Mouse (Mus musculus) limb, embryonic 14.5 days (tissue): Measurements from ENCODE around the gene E030018B13Rik. TPM values are rescaled to one million over a fixed set of nuclear protein-coding genes. Genes with fewer than 3 reads are reported as not detected.
A peak's percentile ranks its signal among the peaks of the same experiment; 100 is the strongest.

ENCODE experiments used
- ATAC-seq: fragments of 200-750 bp; cut with Nextera tagmentation; 2 replicates; pipeline ENCODE4 v1.8.0; 2017; ENCODE audit warnings: low read depth, moderate number of reproducible peaks, moderate TSS enrichment; ENCODE audit not compliant: low FRiP score
- DNase-seq: peaks from one replicate; pipeline ENCODE4 v3.0.0-alpha.2; 2015; ENCODE audit warnings: low spot score
- H3K27ac ChIP-seq: fragments of 300-500 bp; sonication (generic); replicated peaks from 2 replicates; pipeline ENCODE4 v1.5.1; 2014; ENCODE audit warnings: low read depth, mild to moderate bottlenecking, low read length, moderate library complexity, mixed read lengths
- H3K27me3 ChIP-seq: fragments of 300-500 bp; sonication (generic); 2 replicates; pipeline ENCODE4 v1.6.1; 2014; ENCODE audit warnings: low read length, mixed read lengths; ENCODE audit not compliant: control insufficient read depth, insufficient read depth
- H3K36me3 ChIP-seq: fragments of 300-500 bp; sonication (generic); 2 replicates; pipeline ENCODE4 v1.6.1; 2014; ENCODE audit warnings: mild to moderate bottlenecking, low read length, moderate library complexity, mixed read lengths; ENCODE audit not compliant: control insufficient read depth, insufficient read depth
- H3K4me1 ChIP-seq: fragments of 300-500 bp; sonication (generic); 2 replicates; pipeline ENCODE4 v1.6.1; 2014; ENCODE audit warnings: antibody characterized with exemption, low read length, mixed read lengths; ENCODE audit not compliant: control insufficient read depth, insufficient read depth
- H3K4me2 ChIP-seq: fragments of 300-500 bp; sonication (generic); replicated peaks from 2 replicates; pipeline ENCODE4 v1.6.1; 2014; ENCODE audit warnings: low read depth, mild to moderate bottlenecking, low read length, moderate library complexity; ENCODE audit not compliant: severe bottlenecking
- H3K4me3 ChIP-seq: fragments of 300-500 bp; sonication (generic); replicated peaks from 2 replicates; pipeline ENCODE4 v1.5.1; 2014; ENCODE audit warnings: low read length
- H3K9ac ChIP-seq: fragments of 300-500 bp; sonication (generic); 2 replicates; pipeline ENCODE4 v1.6.1; 2014; ENCODE audit warnings: mild to moderate bottlenecking, low read depth, low read length, moderate library complexity; ENCODE audit not compliant: severe bottlenecking
- H3K9me3 ChIP-seq: fragments of 300-500 bp; sonication (generic); 2 replicates; pipeline ENCODE4 v1.6.1; 2016; ENCODE audit warnings: low read length; ENCODE audit not compliant: control insufficient read depth
- POLR2A ChIP-seq: fragments of 200-500 bp; IDR thresholded peaks from 2 replicates; pipeline ENCODE4 v1.8.0; 2012; ENCODE audit warnings: inconsistent platforms, mild to moderate bottlenecking, moderate library complexity, borderline replicate concordance; ENCODE audit not compliant: insufficient read depth, insufficient read length; ENCODE audit errors: extremely low read depth
- WGBS: fragments of 180-500 bp; shearing (Covaris S2); extraction: QIAGEN DNeasy Blood & Tissue Kit; methylation state at CpG from one replicate; pipeline ENCODE4 v1.1.7; 2014; 5-methylcytosine and 5-hydroxymethylcytosine counted together
- polyA plus RNA-seq, 2 experiments: library from polyadenylated mRNA; depleted of rRNA in 1 of 2; stranded (reverse) in 1 of 2; unstranded in 1 of 2; fragments of >200 nt; fragmentation: Nextera tagmentation in 1 of 2; extraction: Ambion mirVana in 1 of 2; gene quantifications; 2 replicates each; pipeline versions ENCODE4 v1.2.1 to v1.2.3; 2012 to 2014

E030018B13Rik gene
- polyA plus RNA-seq, 2 experiments: not detected

DNA sequence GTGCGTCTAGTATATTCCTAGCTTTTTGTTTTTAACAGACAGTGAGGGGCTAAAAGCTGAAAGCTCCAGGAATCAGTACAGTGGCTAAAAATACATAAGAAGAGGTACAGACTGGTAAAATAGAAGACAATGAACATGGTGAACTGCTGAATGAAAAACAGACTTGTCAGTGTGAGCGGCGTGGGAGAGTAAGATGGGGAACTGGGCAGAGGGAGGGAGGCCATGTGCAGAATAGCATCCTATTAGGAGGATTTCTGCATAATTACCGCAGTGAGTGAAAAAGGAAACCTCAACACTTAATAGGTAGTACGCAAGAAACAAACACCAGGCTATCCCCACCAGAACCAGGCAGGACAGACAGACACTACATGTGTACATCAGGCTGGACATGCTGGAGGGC, 23.5 kb upstream of the E030018B13Rik start:
- Histone ChIP-seq H3K9me3 (no peaks in the 10 kb centered on the region), H3K4me1 (peaks cover 17% of the 10 kb centered on the region), H3K9ac (no peak overlapping the region), H3K4me2 (no peak overlapping the region), H3K4me3 (no peak overlapping the region), H3K36me3 (peaks cover 16% of the 10 kb centered on the region), H3K27me3 (no peaks in the 10 kb centered on the region), H3K27ac (no peak overlapping the region)
- no peak for TF ChIP-seq POLR2A
- ATAC-seq: no peak
- WGBS: 83% methylated on average over 5 of the region's 5 CpGs
- no peak for DNase-seq

DNA sequence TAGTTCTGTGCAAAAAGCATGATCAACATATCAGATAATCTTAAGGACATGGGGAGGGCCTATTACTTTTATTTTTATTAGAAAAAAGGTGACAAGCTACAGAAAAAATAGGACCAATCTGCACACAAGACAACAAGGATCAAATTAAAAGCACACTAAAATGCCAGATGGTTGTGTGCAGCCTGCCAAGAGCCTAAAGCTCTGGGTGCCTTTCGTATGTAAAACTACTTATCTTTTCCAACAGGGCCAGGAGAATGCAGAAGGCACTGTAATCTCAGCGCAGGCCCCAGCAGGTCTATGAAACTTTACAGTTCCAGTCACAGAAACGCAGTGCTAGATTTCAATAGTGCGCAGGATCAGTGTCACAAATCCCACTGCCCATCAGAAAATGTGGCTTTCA, 22.9 kb upstream of the E030018B13Rik start:
- no peak for ATAC-seq
- H3K27me3 ChIP-seq: no peaks in the 10 kb centered on the region
- H3K4me3 ChIP-seq: no peak overlapping the region
- H3K9me3 ChIP-seq: no peaks in the 10 kb centered on the region
- no peak for TF ChIP-seq POLR2A
- no peak for DNase-seq
- peaks cover 17% of the 10 kb centered on the region for H3K4me1 ChIP-seq
- H3K9ac ChIP-seq: no peak overlapping the region
- no peak overlapping the region for H3K4me2 ChIP-seq
- 34% methylated on average over 4 of the region's 4 CpGs for WGBS
- peaks cover 16% of the 10 kb centered on the region for H3K36me3 ChIP-seq
- H3K27ac ChIP-seq: no peak overlapping the region

DNA sequence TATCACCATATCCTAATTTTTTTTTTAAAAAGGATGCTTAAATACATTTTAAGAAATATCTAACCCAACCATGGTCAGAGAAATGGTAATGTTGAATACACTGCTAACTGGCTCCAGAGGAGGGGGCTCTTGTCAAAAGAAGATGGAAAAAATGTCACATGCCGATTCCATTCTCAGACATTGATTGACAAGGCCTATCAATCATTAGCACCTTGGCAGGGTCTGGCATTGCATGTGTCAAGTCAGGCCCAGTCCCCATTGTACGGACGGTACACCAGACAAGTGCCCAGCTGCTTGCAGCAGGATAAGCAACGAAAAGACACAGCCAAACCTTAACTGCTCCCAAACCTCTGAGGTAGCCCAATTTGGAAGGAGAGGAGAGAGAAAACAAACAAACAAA, 22.0 kb upstream of the E030018B13Rik start:
- H3K4me1 ChIP-seq: peaks cover 14% of the 10 kb centered on the region
- no peak for TF ChIP-seq POLR2A
- DNase-seq: no peak
- no peak overlapping the region for H3K4me3 ChIP-seq
- H3K9me3 ChIP-seq: no peaks in the 10 kb centered on the region
- 72% methylated on average over 4 of the region's 4 CpGs for WGBS
- ATAC-seq: no peak
- no peak overlapping the region for H3K27ac ChIP-seq
- no peak overlapping the region for H3K4me2 ChIP-seq
- H3K27me3 ChIP-seq: no peaks in the 10 kb centered on the region
- H3K36me3 ChIP-seq: peaks cover 13% of the 10 kb centered on the region
- no peak overlapping the region for H3K9ac ChIP-seq

DNA sequence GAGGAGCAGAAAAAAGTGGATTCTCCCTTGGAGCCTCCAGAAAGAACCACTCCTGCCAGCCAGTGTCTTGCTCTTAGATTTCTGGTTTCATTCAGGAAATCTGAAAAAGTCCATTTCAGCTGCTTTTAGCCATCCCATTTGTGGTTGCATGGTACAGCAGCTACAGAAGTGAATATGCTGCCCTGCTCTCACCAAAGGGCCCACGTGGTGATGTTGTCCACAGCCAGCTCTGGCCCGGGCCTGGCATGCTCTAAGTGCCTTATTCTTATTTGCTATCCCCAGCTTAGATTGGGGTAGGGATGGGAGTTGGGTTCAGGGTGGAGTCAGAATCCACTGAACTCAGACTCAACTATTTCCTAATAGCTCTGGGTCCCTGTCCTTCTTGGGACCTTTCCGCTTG, 21.4 kb upstream of the E030018B13Rik start:
- no peak overlapping the region for H3K9ac ChIP-seq
- H3K27me3 ChIP-seq: no peaks in the 10 kb centered on the region
- no peak overlapping the region for H3K4me3 ChIP-seq
- peaks cover 7% of the 10 kb centered on the region; the same call in 1 of the 2 replicates for H3K36me3 ChIP-seq
- WGBS: 82% methylated on average over 3 of the region's 3 CpGs
- no peak for TF ChIP-seq POLR2A
- H3K27ac ChIP-seq: no peak overlapping the region
- H3K4me1 ChIP-seq: peaks cover 14% of the 10 kb centered on the region
- DNase-seq (no peak), ATAC-seq (no peak)
- no peak overlapping the region for H3K4me2 ChIP-seq
- no peaks in the 10 kb centered on the region for H3K9me3 ChIP-seq

DNA sequence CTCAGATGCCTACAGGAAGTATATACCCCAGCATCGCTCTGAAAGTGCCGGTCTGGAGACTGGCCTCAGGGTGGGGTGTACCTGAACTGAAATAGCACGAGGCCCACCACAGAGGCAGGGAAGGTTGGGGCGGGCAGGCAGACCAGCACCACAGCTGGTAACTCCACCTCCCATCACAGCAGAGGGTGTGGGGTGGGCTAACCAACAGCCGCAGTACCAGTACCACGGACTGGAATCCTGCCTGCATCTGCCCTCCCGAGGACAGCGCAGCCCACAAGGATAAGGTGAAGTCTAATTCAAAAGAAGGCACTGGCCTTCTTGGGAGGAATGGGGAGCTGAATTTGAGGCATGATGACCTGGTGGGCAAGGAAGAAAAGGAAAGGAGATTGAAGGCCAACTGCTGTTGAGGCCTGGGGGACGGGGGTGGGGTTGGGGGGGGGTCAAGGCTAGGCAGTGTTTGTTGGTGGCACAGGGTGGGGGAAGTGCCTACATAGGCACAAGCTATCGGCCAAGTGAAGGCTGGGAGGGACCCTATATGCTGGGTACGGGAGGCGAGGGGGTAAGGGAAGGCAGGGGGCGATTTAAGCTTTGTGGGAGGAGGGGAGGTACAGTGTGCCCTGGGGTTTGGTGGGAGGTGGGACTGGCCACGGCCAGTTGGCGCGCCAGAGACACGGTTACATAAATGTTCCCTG, 20.2 kb upstream of the E030018B13Rik start:
- peak overlapping the region; percentile 58 for H3K9ac ChIP-seq
- WGBS: 16% methylated on average over 16 of the region's 17 CpGs
- H3K27me3 ChIP-seq: no peaks in the 10 kb centered on the region
- no peak for ATAC-seq
- DNase-seq: no peak
- peaks cover 14% of the 10 kb centered on the region for H3K4me1 ChIP-seq
- H3K36me3 ChIP-seq: no peaks in the 10 kb centered on the region
- peak overlapping the region; percentile 73 for H3K4me2 ChIP-seq
- peak overlapping the region; percentile 31 for H3K4me3 ChIP-seq
- TF ChIP-seq POLR2A: no peak
- no peaks in the 10 kb centered on the region for H3K9me3 ChIP-seq
- H3K27ac ChIP-seq: no peak overlapping the region; the same call in 1 of the 2 replicates
